Mouse (Mus musculus) kidney, adult 11 months (tissue): ENCODE results near the gene Eif3k.
"Not testable (repeated sequence)": the region's sequence is repeated elsewhere in the genome, so short reads cannot be mapped to it uniquely, and the experiment has no call there.

Experiments
- DNase-seq: peaks from one replicate; pipeline ENCODE4 v3.0.0; 2022

The Eif3k gene

DNA sequence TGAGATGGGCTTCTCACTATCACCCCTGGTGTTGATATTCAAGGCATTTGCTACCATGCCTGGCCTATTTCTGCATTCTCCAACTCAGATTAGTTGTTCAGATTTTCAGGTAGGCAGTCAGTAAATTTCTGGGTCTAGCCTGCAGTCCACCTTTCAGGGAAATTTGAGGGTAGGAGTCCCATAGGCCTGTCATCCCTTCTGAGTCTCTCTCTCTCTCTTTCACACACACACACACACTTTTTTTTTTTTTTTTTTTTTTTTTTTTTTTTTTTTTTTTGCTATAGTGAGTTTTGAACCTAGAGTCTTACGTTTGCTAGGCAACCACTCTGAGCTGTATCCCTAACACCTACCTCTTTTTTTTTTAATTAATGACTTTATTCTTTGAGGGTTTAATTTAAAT is 2.8 kb upstream of the Eif3k start:
- DNase-seq: no peak

DNA sequence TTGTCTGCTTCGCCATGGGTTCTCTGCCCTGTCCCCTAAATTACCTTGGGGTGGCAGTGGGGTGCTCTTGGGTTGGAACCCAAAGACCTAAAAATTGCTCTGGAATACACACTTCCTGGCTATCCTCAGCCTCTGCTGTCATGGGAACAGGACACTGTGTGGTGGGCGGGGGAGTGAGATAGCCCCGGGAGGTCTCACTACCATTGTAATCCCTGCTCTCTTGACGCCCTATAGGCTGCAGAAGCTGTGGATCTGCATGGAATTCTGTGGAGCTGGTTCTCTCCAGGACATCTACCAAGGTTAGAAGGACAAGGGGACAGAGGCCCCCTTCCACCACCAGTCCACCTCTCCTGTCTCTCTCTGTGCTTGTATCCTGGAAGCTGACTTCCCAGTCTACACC is 2.2 kb upstream of the Eif3k start:
- no peak for DNase-seq

DNA sequence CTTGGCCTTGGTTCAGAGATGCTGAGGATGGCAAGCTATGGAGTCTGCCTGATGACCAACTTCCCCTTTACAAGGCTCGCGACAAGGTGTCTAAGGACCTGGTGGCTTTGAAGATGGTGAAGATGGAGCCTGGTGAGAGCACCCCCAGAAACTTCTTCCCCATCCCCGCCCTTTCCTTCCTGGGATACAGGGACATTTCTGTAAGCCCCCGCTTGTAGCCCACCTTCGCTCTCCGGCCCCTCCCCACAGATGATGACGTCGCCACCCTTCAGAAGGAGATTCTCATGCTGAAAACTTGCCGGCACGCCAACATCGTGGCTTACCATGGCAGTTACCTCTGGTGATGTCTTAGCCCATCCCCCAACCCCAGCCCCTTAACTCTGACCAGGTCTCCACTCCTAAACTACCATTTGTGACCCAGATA is 1.5 kb upstream of the Eif3k start:
- no peak for DNase-seq

DNA sequence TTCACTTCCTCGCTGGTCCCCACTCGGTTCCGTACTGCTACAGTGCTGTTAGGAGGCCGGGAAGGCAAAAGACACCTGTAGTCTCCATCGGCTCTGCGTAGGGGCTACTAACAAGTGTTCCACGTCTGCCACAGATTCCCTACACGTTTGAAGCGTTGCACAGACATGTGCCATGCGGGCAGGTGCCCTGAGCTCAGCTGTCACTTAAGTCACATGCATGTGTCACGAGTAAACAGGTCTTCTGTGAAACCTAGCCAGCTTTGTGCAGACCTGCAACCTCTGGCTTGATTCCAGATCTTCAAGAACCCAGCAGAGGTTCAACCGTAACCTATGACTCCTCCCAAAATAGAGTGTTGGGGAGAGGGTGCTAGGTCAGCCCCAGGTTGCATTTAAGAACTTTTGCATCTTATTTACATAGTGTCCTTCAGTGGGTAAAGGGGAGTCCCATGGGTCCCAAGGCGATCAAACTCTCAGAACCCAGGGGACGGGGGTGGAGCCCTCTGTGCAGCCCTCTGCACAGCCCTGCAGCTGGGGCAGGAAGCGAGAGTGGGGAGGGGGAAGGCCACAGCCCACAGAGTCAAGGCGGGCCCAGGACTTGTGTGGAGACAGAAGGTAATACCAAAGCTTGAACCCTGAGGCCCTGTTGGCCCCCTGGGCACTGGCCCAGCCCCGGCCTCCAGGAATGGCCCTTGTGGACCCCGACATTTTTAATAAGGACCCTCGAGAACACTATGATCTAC is 780 bp upstream of the Eif3k start:
- peak; percentile 45 for DNase-seq

DNA sequence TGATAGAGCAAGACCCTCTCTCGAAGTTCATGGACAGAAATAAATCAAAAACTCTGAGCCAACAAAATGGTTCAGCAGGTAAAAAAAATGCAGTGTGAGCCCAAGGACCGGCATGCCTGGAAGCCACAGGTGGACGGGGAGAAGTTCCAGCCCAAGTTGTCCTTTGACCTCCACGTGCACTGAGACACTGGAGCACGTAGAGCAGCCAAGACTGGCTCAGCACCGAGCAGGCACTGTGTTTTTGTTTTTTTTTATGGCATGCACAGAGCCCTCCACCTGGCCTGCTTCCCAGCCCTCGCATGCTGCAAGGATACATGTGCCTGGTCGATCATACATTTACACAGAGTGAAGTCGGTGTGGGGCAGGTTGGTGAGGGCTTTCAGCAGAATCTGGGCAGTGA is 4.1 kb downstream of the Eif3k start:
- peak; percentile 86 for DNase-seq

DNA sequence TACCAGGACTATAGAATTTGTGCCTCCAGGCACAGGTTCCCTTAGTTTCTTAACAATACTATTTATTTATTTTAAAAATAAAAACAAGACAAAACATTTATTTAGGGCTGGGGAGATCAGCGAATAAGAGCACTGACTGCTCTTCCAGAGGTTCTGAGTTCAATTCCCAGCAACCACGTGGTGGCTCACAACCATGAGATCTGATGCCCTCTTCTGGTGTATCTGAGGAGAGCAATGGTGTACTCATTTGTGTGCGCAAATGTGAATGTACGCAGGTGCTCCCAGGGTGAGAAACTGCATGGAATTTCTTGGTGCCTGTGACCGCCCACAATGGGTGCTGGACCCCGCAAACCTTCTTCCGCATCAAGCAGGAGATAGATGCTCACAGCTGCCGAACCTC is 8.6 kb downstream of the Eif3k start:
- DNase-seq: peak; percentile 36

DNA sequence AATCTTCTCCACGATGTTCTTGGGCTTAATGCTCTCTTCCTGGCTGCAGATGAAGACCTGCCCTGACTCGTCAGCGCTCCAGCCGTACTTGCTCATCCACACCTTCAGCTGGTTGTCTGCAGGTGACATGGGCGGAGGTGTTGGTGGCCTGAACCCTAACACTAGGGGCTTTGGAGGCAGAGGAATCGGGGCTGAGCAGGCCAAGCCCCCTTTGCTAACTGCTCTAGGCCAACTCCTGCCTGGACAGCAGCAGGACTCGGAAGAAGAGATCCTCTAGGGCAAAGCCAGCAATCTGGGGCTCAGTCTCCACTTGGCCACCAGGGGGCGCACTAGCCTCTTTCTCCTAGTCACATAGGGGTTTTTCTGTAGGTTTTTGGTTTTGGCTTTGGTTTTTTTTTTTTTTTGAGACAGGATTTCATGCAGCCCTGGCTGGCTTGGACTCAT is 9.1 kb downstream of the Eif3k start:
- DNase-seq: peak; percentile 57

DNA sequence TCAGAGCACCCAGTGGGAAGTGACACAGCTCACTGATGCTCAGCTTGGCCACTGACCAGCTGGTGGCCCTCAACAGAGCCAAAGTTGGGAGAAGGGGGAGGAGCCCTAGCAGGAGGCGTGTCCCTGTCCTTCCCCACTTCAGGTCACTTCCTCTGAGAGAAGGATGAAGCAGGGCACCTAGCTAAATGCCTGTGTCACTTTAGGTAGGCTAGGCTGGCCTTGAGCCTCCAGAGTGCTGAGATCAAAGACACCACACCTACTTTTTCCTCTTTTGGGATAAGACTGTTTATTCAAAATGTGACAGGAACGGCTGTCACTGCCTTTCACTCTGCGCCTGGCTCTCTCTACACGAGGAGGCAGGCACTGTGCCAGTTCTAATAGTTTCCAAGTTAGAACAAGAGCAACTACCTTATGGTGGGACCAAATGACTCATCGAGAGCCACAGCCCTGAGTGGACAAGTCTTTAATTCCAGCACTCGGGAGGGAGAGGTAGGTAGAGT is 9.8 kb downstream of the Eif3k start:
- peak; percentile 72 for DNase-seq

DNA sequence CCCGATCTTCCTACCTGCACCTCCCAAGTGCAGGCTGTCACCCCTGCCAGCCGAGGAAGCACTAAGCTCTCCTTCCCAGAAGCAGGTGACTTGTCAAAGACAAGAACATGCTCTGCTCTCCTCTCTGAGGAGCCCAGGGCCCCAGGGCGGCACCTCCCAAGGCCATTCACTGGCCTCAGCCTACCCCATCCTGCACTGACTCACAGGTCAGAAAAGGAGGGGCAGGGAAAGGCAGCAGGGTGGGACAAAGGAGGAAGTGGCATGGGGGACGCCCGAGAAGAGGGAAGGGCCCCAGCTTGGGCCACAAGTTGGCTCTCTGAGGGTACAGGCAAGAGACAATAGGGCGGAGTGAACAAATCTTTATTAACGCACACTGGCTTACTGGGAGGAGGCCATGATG is 10.6 kb downstream of the Eif3k start:
- DNase-seq: no peak

DNA sequence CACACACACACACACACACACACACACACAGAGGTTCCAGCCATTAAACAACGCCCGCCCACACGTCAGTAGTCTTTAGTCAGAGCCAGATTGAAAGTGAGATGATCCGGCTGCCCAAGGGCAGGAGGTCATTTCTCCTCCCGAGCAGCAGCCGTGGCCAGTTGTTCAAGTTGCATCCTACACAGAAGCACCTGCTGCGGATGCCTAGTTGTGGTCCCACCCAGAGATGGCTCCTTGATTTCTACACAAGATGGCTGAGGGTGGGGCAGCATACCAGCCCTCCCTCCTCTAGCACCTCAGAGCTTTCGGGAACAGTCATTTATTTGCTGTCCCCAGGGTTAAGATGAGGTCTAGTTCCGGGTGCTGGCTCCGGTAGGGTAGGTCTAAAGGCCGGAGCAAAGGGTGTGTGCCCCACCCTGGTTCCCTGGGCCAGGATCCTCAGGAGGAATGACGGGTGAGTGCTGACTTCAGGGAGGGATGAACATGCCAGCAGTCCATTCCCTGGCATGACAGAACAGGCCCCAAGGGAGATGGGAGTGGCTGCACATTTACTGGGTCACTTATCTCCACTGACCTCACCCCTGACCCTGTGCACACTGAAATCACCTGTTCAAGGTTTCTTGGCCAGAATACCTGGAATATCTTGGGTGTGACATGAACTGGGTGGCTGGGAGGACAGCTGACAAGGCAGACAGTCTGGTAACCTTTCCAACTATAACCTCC is 11.8 kb downstream of the Eif3k start:
- DNase-seq: peak; percentile 66

DNA sequence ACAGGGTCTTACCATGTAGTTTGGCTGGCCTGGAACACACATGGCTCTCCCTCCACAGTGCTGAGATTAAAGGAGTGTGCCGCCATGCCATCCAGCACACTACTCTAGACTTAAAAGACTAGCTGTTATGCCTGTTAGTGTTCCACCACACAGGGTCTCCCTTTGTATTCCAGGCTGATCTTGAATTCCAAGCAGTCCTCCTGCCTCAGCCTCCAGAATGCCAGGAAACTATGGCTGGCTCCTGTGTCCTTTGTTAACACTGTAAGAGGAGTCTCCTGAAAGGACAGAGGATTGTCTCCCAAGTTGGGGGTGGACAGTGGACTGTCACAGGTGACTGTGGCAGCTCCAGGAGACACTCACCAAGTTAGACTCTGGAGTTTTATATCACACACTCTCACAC is 12.4 kb downstream of the Eif3k start:
- no peak for DNase-seq

DNA sequence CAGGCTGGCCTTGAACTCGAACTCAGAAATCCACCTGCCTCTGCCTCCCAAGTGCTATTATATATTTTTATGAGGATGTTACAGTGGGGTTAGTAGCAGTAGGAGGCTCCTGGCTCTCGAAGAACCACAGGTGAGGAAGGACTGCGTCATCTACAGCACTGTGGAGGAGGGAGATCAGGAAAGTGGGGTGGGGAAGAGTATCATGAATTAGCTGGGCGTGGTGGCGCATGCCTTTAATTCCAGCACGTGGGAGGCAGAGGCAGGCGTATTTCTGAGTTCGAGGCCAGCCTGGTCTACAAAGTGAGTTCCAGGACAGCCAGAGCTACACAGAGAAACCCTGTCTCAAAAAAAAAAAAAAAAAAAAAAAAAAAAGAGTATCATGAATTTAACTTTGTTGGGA is 13.5 kb downstream of the Eif3k start:
- DNase-seq: not testable (repeated sequence)

DNA sequence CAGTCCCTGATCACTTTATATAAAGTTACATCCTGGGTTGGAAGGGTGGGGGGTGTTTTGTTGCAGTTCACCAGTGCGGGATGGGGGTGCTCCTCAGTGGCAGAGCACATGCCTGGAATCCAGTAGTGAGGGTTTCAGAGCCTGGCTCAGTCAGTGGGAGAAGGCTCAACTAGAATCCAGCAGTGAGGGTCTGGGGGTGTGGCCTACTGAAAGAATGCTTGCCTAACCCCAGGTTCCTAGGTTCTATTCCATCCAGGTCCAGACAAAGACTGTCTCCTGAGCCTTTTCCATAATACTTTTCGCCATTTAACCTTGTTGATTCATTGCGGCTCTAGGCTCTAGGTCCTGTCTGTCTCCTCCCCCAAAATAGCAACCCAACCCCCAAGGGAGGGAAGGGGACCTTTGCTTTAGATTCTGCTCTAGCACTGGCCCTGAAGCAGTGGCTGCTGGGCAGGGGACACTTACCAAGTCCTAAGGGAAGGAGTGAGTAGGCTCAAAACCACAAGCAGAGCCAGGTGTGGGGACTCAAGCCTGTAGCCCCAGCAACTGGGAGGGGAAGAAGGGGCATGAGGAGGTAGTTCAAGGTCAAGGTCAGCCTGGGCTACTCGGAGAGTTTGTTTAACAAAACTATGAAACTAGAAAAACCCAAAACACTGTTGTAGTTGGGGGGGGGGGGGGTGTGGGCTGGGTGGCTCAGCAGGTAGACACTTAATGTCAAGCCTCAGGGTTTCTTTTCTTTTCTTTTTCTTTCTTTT is 14.7 kb downstream of the Eif3k start:
- no peak for DNase-seq

DNA sequence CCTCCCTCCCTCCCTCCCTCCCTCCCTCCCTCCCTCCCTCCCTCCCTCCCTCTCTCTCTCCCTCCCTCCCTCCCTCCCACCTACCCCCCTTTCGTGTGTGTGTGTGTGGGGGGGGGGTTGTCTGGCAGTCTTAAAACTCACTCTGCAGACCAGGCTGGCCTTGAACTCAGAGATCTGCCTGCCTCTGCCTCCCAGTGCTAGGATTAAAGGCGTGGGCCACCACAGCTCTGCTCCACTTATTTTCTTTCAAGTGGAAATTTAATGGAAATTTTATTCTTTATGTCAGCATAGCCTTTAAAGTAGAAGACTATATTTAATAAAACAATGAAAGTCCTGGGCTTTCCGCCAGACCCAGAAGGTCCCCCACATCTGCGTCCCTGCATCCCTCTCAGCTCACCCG is 15.5 kb downstream of the Eif3k start:
- no peak for DNase-seq

DNA sequence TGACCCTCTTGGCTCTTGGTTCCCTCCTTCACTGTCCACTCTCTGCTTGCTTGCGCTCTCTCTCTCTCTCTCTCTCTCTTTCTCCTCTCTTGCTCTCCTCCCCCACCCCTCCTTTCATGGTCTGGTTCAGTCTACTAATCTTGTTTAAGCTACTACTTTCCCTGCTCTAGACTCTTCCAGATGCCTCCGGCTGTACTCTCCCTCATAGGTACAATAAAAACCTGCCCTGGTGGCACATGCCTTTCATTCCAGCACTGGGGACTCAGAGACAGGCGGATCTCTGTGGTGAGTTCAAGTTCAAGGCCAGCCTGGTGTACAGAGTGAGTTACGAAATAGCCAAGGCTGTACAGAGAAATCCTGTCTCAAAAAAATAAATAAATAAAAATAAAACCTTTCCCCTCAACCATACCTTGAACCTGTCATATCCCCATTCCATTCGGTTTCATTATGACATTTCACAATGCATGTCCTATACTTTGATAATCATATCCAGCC is 16.3 kb downstream of the Eif3k start:
- no peak for DNase-seq

DNA sequence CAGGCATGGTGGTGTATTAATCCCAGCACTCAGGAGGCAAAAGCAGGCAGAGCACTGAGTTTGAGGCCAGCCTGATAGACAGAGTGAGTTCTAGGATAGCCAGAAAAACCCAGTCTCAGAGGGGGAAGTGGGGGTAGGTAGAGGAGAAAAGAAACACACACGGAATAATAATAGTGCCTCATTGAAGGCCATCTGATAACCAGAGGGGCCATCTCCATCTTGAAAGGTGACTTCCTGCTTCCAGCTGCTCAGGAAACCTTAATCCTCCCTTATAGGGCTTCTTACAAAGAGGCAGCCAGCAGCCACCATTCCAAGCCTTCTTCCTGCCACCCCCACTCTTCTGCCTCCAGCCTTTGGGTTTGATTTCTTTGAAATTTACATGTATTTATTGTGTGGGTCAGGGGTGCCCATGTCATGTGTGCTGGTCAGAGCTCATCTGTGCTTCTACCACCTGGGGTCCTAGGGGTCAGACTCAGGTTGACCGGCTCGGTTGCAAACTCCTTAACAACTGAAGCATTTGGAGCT is 18.2 kb downstream of the Eif3k start:
- DNase-seq: no peak

DNA sequence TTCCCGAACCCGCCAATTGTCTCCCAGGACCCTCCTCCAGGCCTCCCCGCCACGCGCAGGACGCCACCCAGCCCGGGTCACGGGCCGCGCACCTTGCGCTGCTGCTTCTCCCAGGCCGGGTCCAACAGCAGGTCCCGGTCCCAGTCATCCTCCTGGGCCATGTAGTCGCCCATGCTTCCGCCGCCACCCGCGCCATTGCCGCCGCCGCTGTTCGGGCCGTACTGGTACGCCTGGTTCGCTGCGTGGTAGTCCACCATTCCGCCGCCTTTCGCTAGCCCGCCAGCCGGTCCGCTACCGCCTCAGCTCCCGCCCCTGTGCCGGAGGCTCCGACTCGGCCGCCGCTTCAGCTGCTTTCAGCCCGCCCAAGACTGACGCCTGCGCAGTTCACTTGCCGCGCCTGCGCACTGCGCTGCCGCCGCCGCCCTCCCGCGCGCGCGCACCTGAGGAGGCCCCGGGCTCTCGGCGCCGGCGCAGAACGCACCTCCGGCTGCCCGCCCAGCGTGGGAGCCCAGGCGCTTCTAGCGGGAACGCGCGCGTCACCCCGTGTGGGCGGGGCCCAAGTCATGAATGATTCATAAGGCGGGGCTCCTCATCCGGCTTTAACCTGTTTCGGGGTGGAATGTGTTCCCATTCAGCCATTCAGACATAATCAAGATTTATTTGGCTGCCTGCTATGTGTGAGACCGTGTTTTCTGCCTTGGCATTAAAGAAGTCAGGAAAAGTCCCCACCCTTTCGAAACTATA is 19.6 kb downstream of the Eif3k start, which contains the start of gene Actn4:
Gene Actn4 (minus strand): TSS at position 414 of the 744 bp plus-strand sequence.
- DNase-seq: peak; percentile 99

DNA sequence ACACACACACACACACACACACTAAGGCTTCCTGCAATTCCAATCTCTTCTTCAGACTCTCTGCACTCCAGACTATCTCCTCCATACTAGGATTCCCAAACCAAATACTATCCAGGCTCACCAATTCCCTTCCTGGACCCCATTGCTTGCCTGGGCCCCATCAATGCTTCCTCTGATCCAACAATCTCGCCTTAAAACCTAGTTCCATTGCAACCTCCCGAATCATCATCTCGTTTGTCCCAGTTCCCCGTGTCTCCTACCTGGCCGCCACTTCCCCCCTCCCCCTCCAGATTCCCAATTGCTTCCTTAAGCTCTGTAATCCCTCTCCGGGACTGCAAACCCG is 20.1 kb downstream of the Eif3k start:
- no peak for DNase-seq

DNA sequence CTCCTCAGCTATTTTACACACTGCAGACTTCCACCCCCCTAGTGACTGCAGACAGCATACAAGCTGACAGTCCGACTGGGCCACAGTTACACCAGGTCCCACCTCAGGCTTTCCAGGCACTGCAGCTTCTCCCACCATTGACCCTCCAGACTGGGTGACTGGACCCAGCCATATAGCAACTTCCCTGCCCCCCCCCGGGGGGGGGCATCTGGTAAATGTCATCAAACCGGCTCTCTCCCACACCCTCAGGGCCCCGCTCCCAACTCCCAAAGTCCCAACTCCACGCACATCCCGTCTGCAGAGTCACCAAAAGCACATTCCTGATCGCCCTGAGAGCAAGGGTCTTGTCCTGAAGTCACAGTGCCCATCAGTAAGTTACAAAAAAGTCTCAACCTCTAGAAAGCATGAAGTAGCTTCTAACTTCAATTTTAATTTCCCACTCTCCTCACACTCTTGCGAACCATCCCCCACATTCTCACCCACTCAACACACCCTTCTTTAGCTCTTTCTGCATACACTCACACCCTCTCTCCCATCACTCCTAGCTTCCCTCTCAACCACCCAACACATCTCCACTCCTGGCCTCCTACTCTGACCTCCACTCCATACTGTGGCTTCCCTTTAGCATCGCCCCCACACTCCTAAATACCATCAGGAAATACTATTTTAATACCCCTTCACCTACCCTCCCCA is 21.2 kb downstream of the Eif3k start:
- no peak for DNase-seq

DNA sequence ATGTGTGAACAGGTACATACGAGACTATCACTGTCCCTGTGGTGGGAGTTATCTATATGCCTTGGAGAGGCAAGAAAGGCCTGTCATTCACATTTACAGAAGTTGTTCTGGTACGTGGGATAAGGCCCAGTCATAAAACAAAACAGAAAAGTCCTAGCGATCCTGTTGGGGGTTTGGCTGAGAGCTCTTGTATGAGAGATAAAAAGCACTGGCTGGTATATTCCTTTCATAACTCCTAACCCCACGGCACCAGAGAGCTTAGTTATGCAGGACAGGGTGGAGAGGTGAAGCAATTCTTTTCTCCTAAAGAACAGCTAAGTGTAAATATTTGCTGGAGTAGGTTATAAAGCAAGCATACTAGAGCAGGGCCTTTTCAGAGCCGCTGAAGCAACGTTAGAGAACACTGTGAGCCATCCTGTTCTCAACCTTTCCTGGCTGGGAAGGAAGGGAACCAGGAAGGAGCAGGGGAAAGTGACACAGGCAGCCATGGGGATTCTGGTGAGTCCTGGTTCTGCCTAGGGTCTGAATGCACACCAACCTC is 22.1 kb downstream of the Eif3k start:
- no peak for DNase-seq

DNA sequence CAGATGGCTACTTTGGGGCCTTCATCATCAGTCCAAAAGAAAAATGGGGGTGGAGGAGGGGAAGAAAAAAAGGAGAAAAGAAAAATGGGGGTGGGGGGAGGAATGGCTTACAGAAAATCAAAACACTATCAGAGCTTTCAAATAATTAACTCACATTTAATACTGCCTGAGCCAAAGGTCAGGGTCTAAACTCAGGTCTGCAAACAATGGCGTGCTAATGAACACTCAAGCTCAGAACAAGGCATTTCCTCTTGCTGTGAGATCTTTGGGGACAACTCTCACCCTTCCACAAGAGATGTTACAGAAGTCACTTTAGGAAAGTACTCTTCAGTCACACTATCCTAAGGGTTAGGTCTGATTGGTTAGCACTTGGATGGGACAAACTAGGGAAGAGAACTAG is 22.9 kb downstream of the Eif3k start:
- DNase-seq: no peak
